Mouse (Mus musculus) forebrain, postnatal 0 days (tissue): ENCODE results near the gene Rabep2. TPM values are rescaled to one million over a fixed set of nuclear protein-coding genes. Genes with fewer than 3 reads are reported as not detected.

Experiments
- ATAC-seq: fragments of 200-750 bp; cut with Nextera tagmentation; 2 replicates; pipeline ENCODE4 v1.8.0; 2017; ENCODE audit warnings: mild to moderate bottlenecking, moderate library complexity
- DNase-seq: peaks from one replicate; pipeline ENCODE4 v3.0.0-alpha.2; 2015
- H3K27ac ChIP-seq: fragments of 300-500 bp; sonication (generic); 2 replicates; pipeline ENCODE4 v1.5.1; 2014; ENCODE audit warnings: low read depth, mild to moderate bottlenecking, antibody characterized with exemption, low read length, moderate library complexity, mixed read lengths
- H3K27me3 ChIP-seq: fragments of 300-500 bp; sonication (generic); 2 replicates; pipeline ENCODE4 v1.6.1; 2014; ENCODE audit warnings: mild to moderate bottlenecking, low read length, mixed read lengths; ENCODE audit not compliant: insufficient read depth
- H3K36me3 ChIP-seq: fragments of 300-500 bp; sonication (generic); 2 replicates; pipeline ENCODE4 v1.6.1; 2014; ENCODE audit warnings: mild to moderate bottlenecking, moderate library complexity; ENCODE audit not compliant: insufficient read depth
- H3K4me1 ChIP-seq: fragments of 300-500 bp; sonication (generic); 2 replicates; pipeline ENCODE4 v1.6.1; 2014; ENCODE audit warnings: antibody characterized with exemption; ENCODE audit not compliant: insufficient read depth
- H3K4me2 ChIP-seq: fragments of 300-500 bp; sonication (generic); 2 replicates; pipeline ENCODE4 v1.6.1; 2014; ENCODE audit warnings: low read depth, mild to moderate bottlenecking, moderate library complexity
- H3K4me3 ChIP-seq: fragments of 300-500 bp; sonication (generic); 2 replicates; pipeline ENCODE4 v1.5.1; 2014; ENCODE audit warnings: low read depth, low read length, mixed read lengths
- H3K9ac ChIP-seq: fragments of 300-500 bp; sonication (generic); 2 replicates; pipeline ENCODE4 v1.6.1; 2014; ENCODE audit warnings: mild to moderate bottlenecking
- H3K9me3 ChIP-seq: fragments of 300-500 bp; sonication (generic); 2 replicates; pipeline ENCODE4 v1.6.1; 2016; ENCODE audit warnings: low read length
- CTCF ChIP-seq: sonication (generic); IDR thresholded peaks from 2 replicates; pipeline ENCODE4 v1.5.1; 2016; ENCODE audit warnings: antibody characterized with exemption, control low read depth, low read depth
- WGBS: fragments of 180-500 bp; shearing (Covaris S2); extraction: QIAGEN DNeasy Blood & Tissue Kit; methylation state at CpG from one replicate; pipeline ENCODE4 v1.1.7; 2014; 5-methylcytosine and 5-hydroxymethylcytosine counted together
- polyA plus RNA-seq: library from polyadenylated mRNA; unstranded; fragments of >200 nt; fragmentation: Nextera tagmentation; extraction: Ambion mirVana; gene quantifications from 2 replicates; pipeline ENCODE4 v1.2.1, GENCODE M21; 2015
- total RNA-seq: library from RNA; depleted of rRNA; stranded (reverse); fragments of >200 nt; gene quantifications from 2 replicates; pipeline ENCODE4 v1.2.3, GENCODE M21; 2014

Gene Rabep2
- total and polyA plus RNA-seq, 2 experiments from 2014 or later, result 19.3 to 26.1 TPM

DNA sequence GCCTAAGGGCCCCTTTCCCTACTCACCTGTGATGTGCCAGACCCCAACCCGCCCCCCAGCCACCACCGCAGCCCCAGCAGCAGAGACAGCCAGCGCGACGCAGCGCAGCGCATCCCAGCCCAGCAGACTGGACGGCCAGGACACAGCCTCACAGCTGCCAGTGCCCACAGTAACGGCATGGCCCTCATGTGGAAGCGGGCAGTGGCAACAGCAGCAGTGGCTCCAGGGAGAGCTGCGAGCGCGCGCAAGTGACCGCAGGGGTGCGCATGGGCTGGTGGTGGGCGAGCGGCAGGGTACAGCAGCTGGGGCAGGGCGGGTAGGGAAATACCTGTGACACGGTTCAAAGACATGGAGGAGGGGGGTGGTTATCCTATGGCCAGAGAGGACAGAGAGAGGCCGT, 17.7 kb downstream of the Rabep2 start:
- peaks cover 38% of the 10 kb centered on the region for H3K36me3 ChIP-seq
- TF ChIP-seq CTCF, result no peak
- 95% methylated on average over 21 of the region's 21 CpGs for WGBS
- no peaks in the 10 kb centered on the region for H3K4me1 ChIP-seq
- H3K9ac ChIP-seq, result no peak overlapping the region
- no peaks in the 10 kb centered on the region for H3K27me3 ChIP-seq
- H3K4me3 ChIP-seq, result no peak overlapping the region
- H3K9me3 ChIP-seq, result no peaks in the 10 kb centered on the region
- ATAC-seq (no peak), DNase-seq (no peak)
- no peak overlapping the region for H3K27ac ChIP-seq
- no peak overlapping the region for H3K4me2 ChIP-seq

DNA sequence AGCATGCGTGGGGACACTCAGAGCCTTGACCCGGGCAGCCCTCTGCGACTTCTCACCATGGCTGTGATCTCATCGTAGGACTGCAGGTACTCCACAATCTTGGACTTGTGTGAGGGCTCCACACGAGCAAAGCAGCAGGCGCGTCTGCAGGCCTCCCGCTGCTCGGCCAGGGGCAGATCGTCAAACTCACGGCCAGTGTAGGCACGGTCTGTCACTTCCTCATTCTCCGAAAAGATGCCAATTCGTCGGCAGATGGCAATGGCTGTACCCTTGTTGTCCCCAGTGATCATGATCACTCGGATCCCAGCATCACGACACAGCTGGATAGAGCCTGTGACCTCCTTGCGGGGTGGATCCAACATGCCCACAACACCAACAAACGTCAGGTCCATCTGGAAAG, 19.9 kb downstream of the Rabep2 start:
- H3K9me3 ChIP-seq, result no peaks in the 10 kb centered on the region
- no peak overlapping the region for H3K4me2 ChIP-seq
- H3K27me3 ChIP-seq, result no peaks in the 10 kb centered on the region
- H3K36me3 ChIP-seq, result peaks cover 24% of the 10 kb centered on the region
- no peak overlapping the region for H3K27ac ChIP-seq
- no peak overlapping the region for H3K9ac ChIP-seq
- no peak for TF ChIP-seq CTCF
- ATAC-seq, result no peak
- H3K4me3 ChIP-seq, result no peak overlapping the region
- no peaks in the 10 kb centered on the region for H3K4me1 ChIP-seq
- 92% methylated on average over 19 of the region's 19 CpGs for WGBS
- no peak for DNase-seq

- 92% methylated on average over 18 of the region's 18 CpGs for WGBS
- no peaks in the 10 kb centered on the region for H3K27me3 ChIP-seq
- H3K36me3 ChIP-seq, result peaks cover 12% of the 10 kb centered on the region
- no peak overlapping the region for H3K27ac ChIP-seq
- DNase-seq (no peak), ATAC-seq (no peak)
- H3K4me2 ChIP-seq, result no peak overlapping the region
- no peaks in the 10 kb centered on the region for H3K9me3 ChIP-seq
- no peak overlapping the region for H3K4me3 ChIP-seq
- H3K4me1 ChIP-seq, result no peaks in the 10 kb centered on the region
- no peak for TF ChIP-seq CTCF
- no peak overlapping the region for H3K9ac ChIP-seq
Measured at GRCm38 (mm10) chr7:126449991-126450390, 21.4 kb downstream of the Rabep2 start.

DNA sequence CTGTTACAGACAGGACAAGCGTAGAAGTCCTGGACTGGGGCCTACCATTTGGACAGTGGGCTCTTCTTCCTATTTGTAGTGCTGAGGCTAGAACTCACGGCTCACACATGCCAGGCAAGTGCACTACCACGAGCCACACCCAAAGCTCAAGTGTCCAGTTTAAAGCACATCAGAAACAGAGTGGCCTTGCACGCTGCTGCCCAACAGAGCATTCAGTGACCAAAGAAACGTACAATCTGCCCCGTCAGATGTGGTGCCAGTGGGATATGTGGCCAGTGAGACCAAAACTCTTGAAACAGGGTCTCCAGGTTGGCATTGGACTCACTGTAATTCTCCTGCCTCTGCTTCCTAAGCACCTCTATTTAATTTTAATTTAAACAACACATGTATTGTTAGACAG, 22.1 kb downstream of the Rabep2 start:
- Histone ChIP-seq H3K4me1 (no peaks in the 10 kb centered on the region), H3K4me2 (no peak overlapping the region), H3K36me3 (peaks cover 6% of the 10 kb centered on the region; the same call in 1 of the 2 replicates), H3K27ac (no peak overlapping the region), H3K27me3 (no peaks in the 10 kb centered on the region), H3K9me3 (no peaks in the 10 kb centered on the region), H3K9ac (no peak overlapping the region), H3K4me3 (no peak overlapping the region)
- DNase-seq, result no peak
- 96% methylated on average over 6 of the region's 6 CpGs for WGBS
- no peak for TF ChIP-seq CTCF
- ATAC-seq, result no peak

DNA sequence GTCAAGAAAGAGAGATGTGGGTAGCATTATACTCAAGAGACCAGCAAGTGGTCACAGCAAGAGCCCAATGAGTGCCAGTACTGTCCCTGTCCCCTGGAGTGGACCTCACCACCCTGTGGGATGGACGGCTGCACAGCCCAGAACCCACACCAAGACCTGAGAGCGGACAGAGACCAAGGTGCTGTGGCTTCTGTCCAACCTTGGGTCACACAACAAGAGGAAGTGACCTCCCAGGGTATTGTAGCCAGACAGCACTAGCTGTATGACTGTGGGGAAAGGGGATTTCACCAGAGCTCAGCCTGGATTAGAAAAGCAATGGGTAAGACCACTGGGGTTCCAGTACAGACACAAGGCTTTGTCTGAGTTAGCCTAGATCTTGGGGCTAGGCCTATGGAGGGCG, 23.7 kb downstream of the Rabep2 start:
- Histone ChIP-seq H3K4me2 (no peak overlapping the region), H3K9ac (no peak overlapping the region), H3K27me3 (no peaks in the 10 kb centered on the region), H3K4me1 (no peaks in the 10 kb centered on the region), H3K9me3 (no peaks in the 10 kb centered on the region), H3K27ac (no peak overlapping the region), H3K4me3 (no peak overlapping the region), H3K36me3 (no peaks in the 10 kb centered on the region)
- ATAC-seq (no peak), DNase-seq (no peak)
- 88% methylated on average over 3 of the region's 3 CpGs for WGBS
- TF ChIP-seq CTCF, result no peak

DNA sequence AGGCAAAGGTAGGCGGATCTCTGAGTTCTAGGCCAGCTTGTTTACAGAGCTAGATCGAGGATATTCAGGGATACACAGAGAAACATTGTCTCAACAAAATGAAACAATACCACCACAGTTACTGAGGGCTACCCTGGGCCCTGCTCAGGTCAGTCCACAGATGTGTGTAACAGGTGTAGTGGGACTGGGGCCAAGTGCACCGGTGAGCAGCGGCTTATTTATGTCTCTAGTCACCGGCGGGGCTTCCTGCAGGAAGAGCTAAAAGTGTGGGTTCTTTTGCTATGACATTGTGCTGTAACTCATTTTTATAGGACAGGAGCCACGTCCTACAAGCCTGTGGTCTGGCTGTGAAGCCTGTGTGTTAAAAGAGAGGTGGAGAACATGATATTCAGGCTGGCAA, 25.3 kb downstream of the Rabep2 start:
- Histone ChIP-seq H3K4me1 (no peaks in the 10 kb centered on the region), H3K9me3 (no peaks in the 10 kb centered on the region), H3K27me3 (no peaks in the 10 kb centered on the region), H3K4me3 (no peak overlapping the region), H3K36me3 (no peaks in the 10 kb centered on the region), H3K4me2 (no peak overlapping the region), H3K27ac (no peak overlapping the region), H3K9ac (no peak overlapping the region)
- DNase-seq (no peak), ATAC-seq (no peak)
- 80% methylated on average over 7 of the region's 7 CpGs for WGBS
- no peak for TF ChIP-seq CTCF

DNA sequence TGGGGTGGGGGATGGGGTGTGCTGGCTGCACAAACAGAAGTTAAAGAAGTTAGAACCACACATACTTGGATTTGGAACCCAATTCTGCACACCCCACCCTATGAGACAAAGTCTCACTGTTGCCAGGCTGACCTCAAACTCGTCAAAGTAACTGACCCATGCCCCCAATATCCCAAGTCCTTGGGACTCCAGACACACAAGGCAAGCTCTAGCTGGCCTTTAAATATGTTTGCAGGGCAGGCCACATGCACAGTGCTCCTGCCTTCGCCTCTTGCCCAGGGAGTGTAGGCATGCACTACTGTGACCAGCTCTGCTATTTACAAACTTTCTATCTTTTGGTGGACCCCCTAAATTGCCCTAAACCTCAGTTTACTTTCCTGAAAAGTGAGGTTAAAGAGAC, 26.7 kb downstream of the Rabep2 start:
- TF ChIP-seq CTCF, result no peak
- 76% methylated on average over 2 of the region's 2 CpGs for WGBS
- no peak overlapping the region for H3K4me3 ChIP-seq

More for the DNA sequence above, 26.7 kb downstream of the Rabep2 start:
- Histone ChIP-seq H3K9me3 (no peaks in the 10 kb centered on the region), H3K9ac (no peak overlapping the region), H3K4me2 (no peak overlapping the region), H3K27me3 (no peaks in the 10 kb centered on the region), H3K27ac (no peak overlapping the region), H3K4me1 (no peaks in the 10 kb centered on the region), H3K36me3 (no peaks in the 10 kb centered on the region)
- no peak for DNase-seq
- no peak for ATAC-seq
